Mouse (Mus musculus) activated CD4-positive, CD25-positive, alpha-beta regulatory T cell (primary cell): Measurements from ENCODE around the gene Psma2. TPM values are rescaled to one million over a fixed set of nuclear protein-coding genes. Genes with fewer than 3 reads are reported as not detected.

Experiments
- polyA plus RNA-seq, 2 experiments: library from polyadenylated mRNA; unstranded; fragments of 100-300 nt; shearing (Covaris generic); gene quantifications; one replicate each; pipeline ENCODE4 v1.2.1; 2017

Gene Psma2
- polyA plus RNA-seq = 100 to 1,000 TPM; 305 to 332 TPM

GRCm38 (mm10) chr13:14612926-14613529 is at the start of gene Psma2, which contains the start of gene Mrpl32:
Gene Psma2 (plus strand): TSS chr13:14613240.
Gene Mrpl32 (minus strand): TSS chr13:14613165.

GRCm38 (mm10) chr13:14629726-14630641 is 16.9 kb downstream of the Psma2 start, which contains the start of gene AW209491:
Gene AW209491 (plus strand): TSS chr13:14630154.

Other genes with a start within 250 kb of the Psma2 start
- 1 to 10 TPM in 1 of 2 experiments, under 1 TPM in 1; 0.13 to 1.3 TPM for gene Hecw1, start 90.0 kb upstream of the Psma2 start, polyA plus RNA-seq
- 100 to 1,000 TPM in 1 of 2 experiments, 10 to 100 TPM in 1; 99.4 to 110 TPM for gene Mrpl32, start 75 bp upstream of the Psma2 start, polyA plus RNA-seq
- 10 to 100 TPM in 1 of 2 experiments, 1 to 10 TPM in 1; 9.1 to 15.6 TPM for gene AW209491, start 16.9 kb downstream of the Psma2 start, polyA plus RNA-seq